Mouse (Mus musculus) cerebellum, adult 8-10 months (tissue): ENCODE results near the gene Noxo1.
"Not testable (repeated sequence)": the region's sequence is repeated elsewhere in the genome, so short reads cannot be mapped to it uniquely, and the experiment has no call there.

Experiments
- DNase-seq: peaks from one replicate; pipeline ENCODE4 v3.0.0; 2022

Noxo1 gene

GRCm38 (mm10) chr17:24696011-24696697 is at the start of gene Noxo1, which contains the start of gene Gfer:
Gene Noxo1, plus strand, starts transcription at chr17:24696234.
Gene Gfer, minus strand, starts transcription at chr17:24696156.
- DNase-seq = peak; percentile 77

GRCm38 (mm10) chr17:24646381-24646780 is 49.7 kb upstream of the Noxo1 start:
- no peak for DNase-seq

DNA sequence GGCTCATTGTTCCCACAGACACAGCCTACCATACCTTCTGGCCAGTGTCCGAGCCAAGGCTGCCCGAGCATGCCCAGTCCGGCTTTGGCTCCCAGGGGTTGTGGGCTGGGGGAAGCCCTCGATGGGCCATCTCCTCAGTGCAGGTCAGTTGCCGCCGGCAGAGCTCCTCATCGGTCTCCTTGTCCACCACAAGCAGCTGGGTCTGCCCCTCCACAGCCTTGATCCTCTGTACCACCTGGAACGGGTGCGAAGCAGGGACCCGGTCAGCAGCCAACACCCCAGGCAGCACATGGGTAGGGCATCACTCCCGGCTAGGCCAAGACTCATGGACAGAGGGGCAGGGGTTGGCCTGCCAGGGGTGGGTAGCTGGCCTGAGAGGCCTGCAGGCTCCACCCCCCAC is 48.5 kb upstream of the Noxo1 start:
- no peak for DNase-seq

GRCm38 (mm10) chr17:24648731-24649377 is 47.2 kb upstream of the Noxo1 start:
- DNase-seq = no peak

DNA sequence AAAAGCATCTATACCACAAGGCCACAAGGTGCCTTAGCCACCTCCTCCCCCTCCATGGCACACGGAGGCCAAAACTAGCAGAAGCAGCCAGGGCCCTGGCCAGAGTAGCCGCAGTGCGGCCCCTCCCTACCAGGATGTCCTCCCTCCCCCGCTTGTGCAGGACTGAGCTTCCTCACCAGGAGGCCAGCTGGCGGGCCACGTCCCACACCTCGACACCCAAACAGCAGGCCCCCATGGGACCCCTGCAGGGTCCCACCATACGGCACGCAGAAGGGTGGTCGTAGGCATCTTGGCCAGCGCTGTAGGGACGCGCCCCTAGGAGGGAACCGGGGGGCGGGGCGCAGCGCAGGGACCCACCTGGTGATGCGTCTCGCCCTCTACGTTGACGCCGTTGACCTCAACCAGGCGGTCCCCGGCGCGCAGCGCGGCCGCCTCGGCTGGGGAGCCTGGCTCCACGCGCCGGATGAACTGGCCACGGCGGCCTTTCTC is 46.4 kb upstream of the Noxo1 start:
- peak; percentile 75 for DNase-seq

DNA sequence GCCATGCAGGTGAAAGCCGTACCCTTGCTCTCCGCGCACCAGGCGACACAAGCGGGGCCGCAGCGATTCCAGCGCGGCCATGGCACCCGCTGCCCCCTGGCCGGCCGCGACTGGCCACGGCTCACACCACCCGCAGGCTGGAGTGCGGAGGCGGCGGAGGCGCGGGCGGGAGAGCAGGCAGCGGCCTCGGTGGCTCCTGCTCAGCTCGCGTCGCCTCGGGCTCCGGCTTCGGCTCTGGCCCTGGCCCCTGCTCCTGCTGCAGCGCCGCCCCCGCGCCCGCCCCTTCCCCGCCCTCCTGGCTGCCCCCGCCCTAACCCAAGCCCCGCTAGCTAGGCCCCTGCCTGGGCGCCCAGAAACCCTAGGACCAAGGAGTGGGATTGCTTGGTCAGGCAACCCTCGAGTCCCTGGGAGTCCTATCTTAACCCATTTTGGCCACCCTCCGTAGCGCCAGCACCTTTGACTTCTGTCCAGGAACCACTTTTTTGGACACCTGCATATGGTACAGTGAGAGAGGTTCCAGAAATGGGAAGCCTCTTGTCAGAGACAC is 45.9 kb upstream of the Noxo1 start, which contains the start of gene Slc9a3r2:
Gene Slc9a3r2 (minus strand): TSS at position 258 of the 547 bp plus-strand sequence.
- DNase-seq = peak; percentile 66

DNA sequence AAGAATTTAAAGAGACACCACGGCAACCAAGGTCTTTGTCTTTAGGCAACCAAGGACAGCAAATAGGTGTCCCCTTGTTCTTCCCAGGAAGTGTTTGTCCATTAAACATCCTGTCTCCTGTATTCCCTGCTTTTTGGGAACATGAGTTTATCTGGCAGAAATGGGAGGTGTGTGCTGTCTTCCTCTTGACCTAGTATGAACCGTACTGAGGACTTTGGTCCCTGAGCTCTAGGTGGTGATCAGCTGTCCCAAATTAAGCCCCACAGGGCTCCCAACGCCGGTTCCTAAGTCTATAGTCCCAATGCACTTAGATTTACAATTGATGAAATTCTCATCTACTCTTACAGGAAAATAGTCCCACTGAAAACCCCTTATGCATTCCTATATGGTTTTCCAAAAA is 45.3 kb upstream of the Noxo1 start:
- no peak for DNase-seq

DNA sequence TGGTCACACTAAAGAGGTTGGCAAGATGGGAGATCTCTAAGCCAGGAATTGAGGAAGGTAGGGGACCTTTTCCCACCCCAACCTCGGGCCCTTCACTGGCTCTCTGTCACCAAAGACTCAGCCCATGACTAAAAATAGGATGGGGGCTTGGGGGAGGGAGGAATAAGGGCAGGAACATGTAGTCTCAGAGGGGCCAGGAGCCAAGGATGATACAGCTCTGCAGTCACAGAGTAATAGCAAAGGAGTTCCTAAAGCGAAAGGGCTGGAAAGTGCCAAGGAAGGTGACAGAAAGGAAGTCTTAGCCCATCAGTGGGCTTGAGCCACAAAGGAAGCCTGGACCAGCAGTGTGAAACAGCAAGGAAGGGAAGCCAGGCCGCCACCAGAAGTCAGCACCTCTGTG is 44.2 kb upstream of the Noxo1 start:
- DNase-seq = no peak

- peak; percentile 76 for DNase-seq
Measured at GRCm38 (mm10) chr17:24653967-24654710, 41.9 kb upstream of the Noxo1 start.

DNA sequence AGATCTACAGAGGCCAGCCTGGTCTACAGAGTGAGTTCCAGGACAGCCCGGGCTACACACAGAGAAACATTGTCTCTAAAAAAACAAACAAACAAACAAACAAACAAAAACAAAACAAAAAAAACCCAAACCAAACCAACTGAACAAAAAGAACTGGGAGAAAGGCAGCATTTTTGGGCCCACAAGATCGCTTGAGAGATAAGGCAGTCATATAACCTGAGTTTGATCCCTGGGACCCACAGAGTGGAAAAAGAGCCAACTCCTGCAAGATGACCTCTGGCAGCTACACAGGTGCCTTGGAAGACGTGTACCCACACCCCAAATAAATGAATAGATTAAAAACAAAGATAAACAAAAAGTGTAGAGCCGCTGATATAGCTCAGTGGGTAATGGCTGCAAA is 41.1 kb upstream of the Noxo1 start:
- no peak for DNase-seq

DNA sequence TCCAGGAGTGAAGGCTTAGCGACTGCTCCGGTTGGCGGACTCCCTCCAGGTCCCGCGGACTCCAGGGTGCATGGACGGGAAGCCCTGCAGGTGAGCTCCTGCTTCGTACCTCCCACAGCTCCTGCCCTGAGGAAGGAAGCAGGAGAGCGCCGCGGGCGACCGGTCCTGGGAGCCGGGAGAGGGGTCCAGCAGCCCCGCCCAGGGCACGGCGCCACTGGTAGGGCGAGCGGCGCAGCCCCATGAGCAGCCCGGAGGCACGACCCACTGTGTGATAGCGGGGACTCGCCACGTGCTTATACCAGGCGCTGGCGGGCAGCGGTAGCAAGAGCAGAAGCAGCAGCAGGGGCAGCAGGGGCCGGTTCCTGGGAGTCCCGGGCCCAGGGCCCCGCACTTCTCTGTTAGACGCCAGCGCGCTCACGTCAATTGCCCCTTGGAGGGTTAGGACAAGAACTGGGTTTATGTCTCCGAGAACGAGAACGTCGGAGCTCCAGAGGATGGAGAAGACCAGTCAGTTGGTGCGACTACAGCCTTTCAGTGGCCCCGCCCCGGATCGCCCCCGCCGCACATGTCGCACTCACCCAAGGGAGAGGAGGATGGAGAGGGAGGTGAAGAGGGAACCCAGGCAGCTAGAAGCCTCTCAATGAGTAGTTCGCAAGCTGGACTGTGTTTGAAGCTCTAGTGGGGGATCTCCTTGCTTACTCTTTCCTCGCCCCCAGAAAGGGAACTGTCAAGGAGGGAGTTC is 37.8 kb upstream of the Noxo1 start, which contains the start of gene Npw:
Gene Npw (minus strand): TSS at position 441 of the 742 bp plus-strand sequence.
- DNase-seq = no peak

DNA sequence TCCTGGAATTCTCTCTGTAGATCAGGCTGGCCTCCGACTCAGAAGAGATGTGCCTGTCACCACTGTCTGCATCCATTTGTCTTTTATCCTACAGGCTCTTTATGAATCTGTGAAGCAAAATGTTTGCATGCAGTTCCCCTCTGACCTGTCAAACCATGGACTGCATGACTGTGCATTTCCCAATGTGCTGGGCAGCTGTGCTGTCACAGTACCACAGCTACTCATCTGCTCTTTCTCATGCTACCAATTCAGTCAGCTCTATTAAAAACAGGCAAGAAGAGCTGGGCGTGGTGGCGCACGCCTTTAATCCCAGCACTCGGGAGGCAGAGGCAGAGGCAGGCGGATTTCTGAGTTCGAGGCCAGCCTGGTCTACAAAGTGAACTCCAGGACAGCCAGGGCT is 29.0 kb upstream of the Noxo1 start:
- DNase-seq = not testable (repeated sequence)

DNA sequence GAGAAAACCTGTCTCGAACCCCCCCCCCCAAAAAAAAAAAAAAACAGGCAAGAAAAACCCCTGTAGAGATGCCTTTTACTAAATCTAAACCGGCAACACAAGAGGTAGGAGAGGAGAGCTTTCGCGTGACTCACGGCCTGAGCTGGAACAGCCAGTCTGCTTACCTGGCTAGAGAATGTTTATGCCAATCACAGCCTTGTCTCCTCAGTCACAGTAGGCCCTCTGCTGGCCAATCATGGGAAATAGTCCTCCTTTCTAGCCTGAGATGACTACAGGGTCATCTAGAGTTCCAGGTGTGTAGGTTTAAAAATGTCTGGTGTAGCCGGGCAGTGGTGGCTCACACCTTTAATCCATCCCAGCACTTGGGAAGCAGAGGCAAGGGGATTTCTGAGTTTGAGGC is 28.6 kb upstream of the Noxo1 start:
- DNase-seq = peak; percentile 78

- not testable (repeated sequence) for DNase-seq
Measured at GRCm38 (mm10) chr17:24669214-24669544, 26.9 kb upstream of the Noxo1 start.

- peak; percentile 91 for DNase-seq
Measured at GRCm38 (mm10) chr17:24669545-24670245, 26.3 kb upstream of the Noxo1 start, which contains the start of gene Zfp598. Gene Zfp598, plus strand, starts transcription at chr17:24669687.

- DNase-seq = no peak
Measured at GRCm38 (mm10) chr17:24670246-24670844, 25.7 kb upstream of the Noxo1 start.

DNA sequence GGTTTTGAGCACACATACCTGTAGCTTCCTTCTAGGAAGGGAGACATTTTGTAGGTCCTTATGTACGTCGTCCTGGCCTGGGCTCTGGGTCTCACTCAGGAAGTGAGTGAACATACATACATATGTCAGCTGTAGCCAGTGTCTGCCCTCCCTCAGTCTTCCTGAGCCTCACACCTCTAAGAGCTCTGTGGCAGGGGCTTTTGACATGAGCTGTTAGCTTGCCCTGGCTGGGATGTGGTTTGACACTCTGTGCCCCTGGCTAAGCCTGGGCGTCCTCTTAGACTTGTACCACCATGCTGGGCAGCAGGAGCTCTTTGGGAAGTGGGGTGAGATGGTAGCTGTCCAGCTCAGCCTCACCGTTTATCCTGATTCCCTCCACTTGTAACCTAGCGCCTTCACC is 24.7 kb upstream of the Noxo1 start:
- DNase-seq = no peak

GRCm38 (mm10) chr17:24672141-24672540 is 23.9 kb upstream of the Noxo1 start:
- DNase-seq = no peak

DNA sequence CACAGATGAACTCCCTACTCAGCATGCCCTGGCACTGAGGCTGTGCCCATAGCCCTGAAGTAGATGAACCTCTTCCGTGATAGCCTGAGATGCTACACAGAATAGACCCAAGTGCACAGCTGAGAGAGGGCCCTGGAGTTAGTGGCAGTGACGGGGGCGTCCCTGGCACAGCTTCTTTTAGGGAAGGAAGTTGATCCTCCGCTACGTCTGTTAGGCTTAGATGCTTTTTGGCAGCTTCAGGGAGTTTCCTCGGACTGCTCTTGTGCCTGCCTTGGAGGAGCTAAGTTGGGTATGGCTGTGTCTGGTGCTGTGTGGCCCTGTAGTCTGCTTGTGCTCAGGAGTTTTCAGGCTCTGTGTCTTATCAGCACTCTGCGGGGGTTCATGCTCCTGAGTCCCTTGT is 21.8 kb upstream of the Noxo1 start:
- DNase-seq = no peak

DNA sequence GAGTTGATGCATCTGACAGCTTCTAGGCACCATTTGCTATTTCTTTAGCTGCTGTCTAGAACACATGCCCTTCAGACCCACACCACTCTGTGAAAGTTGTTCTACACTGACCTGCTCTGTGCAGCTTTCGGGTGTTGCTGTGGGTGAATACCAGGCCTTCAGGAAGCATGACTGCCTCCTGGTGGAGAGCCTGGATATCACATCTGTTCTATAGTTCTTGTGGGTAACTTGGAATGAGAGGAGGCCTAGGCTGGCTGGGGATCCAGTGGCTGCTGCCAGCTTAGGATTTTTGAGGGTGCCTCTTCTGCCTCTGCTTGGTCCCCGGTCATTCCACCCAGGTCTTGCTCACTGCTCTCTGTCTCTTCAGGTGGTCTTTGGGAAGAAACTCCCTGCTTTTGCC is 19.8 kb upstream of the Noxo1 start:
- DNase-seq = peak; percentile 71

- no peak for DNase-seq
Measured at GRCm38 (mm10) chr17:24676877-24677276, 19.2 kb upstream of the Noxo1 start.
